Mouse (Mus musculus) liver, embryonic 12.5 days (tissue): ENCODE measurements around the gene Fam136a. TPM values are rescaled to one million over a fixed set of nuclear protein-coding genes. Genes with fewer than 3 reads are reported as not detected.

ENCODE experiments used
- ATAC-seq: fragments of 200-750 bp; cut with Nextera tagmentation; 2 replicates; pipeline ENCODE4 v1.8.0; 2017; ENCODE audit warnings: moderate number of reproducible peaks, mild to moderate bottlenecking, moderate library complexity
- H3K27ac ChIP-seq: fragments of 300-500 bp; sonication (generic); 2 replicates; pipeline ENCODE4 v1.5.1; 2016; ENCODE audit warnings: mild to moderate bottlenecking
- H3K27me3 ChIP-seq: fragments of 300-500 bp; sonication (generic); replicated peaks from 2 replicates; pipeline ENCODE4 v1.6.1; 2016; ENCODE audit warnings: mild to moderate bottlenecking, moderate library complexity
- H3K36me3 ChIP-seq: fragments of 300-500 bp; sonication (generic); 2 replicates; pipeline ENCODE4 v1.6.1; 2016; ENCODE audit warnings: mild to moderate bottlenecking, moderate library complexity
- H3K4me1 ChIP-seq: fragments of 300-500 bp; sonication (generic); 2 replicates; pipeline ENCODE4 v1.6.1; 2016
- H3K4me2 ChIP-seq: fragments of 300-500 bp; sonication (generic); 2 replicates; pipeline ENCODE4 v1.6.1; 2016; ENCODE audit warnings: mild to moderate bottlenecking, moderate library complexity
- H3K4me3 ChIP-seq: fragments of 300-500 bp; sonication (generic); 2 replicates; pipeline ENCODE4 v1.5.1; 2016; ENCODE audit warnings: mild to moderate bottlenecking, moderate library complexity
- H3K9ac ChIP-seq: fragments of 300-500 bp; sonication (generic); 2 replicates; pipeline ENCODE4 v1.6.1; 2016; ENCODE audit warnings: mild to moderate bottlenecking, moderate library complexity
- H3K9me3 ChIP-seq: fragments of 300-500 bp; sonication (generic); replicated peaks from 2 replicates; pipeline ENCODE4 v1.6.1; 2016; ENCODE audit warnings: mild to moderate bottlenecking, moderate library complexity
- WGBS: fragments of 180-500 bp; shearing (Covaris S2); methylation state at CpG from one replicate; pipeline ENCODE4 v1.1.7; 2016; ENCODE audit not compliant: insufficient replicate concordance; 5-methylcytosine and 5-hydroxymethylcytosine counted together
- polyA plus RNA-seq: library from polyadenylated mRNA; unstranded; fragments of >200 nt; fragmentation: Nextera tagmentation; extraction: Ambion mirVana; gene quantifications from 2 replicates; pipeline ENCODE4 v1.2.1, GENCODE M21; 2016

Gene Fam136a
- polyA plus RNA-seq, 1 experiment from 2014 or later = 111 TPM

- no peak overlapping the region for H3K27ac ChIP-seq
- no peak for ATAC-seq
- no peaks in the 10 kb centered on the region for H3K27me3 ChIP-seq
- peaks cover 57% of the 10 kb centered on the region for H3K36me3 ChIP-seq
- 82% methylated on average over 12 of the region's 12 CpGs for WGBS
- H3K4me2 ChIP-seq = no peak overlapping the region
- H3K4me3 ChIP-seq = no peak overlapping the region
- no peaks in the 10 kb centered on the region for H3K9me3 ChIP-seq
- peaks cover 30% of the 10 kb centered on the region for H3K4me1 ChIP-seq
- H3K9ac ChIP-seq = no peak overlapping the region
Observed at GRCm38 (mm10) chr6:86387313-86387712, 21.9 kb downstream of the Fam136a start.

GRCm38 (mm10) chr6:86388461-86388860, 23.0 kb downstream of the Fam136a start:
- Histone ChIP-seq H3K4me3 (no peak overlapping the region), H3K36me3 (peaks cover 64% of the 10 kb centered on the region), H3K4me2 (no peak overlapping the region), H3K9me3 (no peaks in the 10 kb centered on the region), H3K27ac (no peak overlapping the region), H3K9ac (no peak overlapping the region), H3K4me1 (peaks cover 27% of the 10 kb centered on the region), H3K27me3 (no peaks in the 10 kb centered on the region)
- 73% methylated on average over 18 of the region's 18 CpGs for WGBS
- no peak for ATAC-seq

GRCm38 (mm10) chr6:86391326-86391725, 25.9 kb downstream of the Fam136a start:
- Histone ChIP-seq H3K27me3 (no peaks in the 10 kb centered on the region), H3K27ac (no peak overlapping the region), H3K4me3 (no peak overlapping the region), H3K4me2 (no peak overlapping the region), H3K9me3 (no peaks in the 10 kb centered on the region), H3K36me3 (peaks cover 74% of the 10 kb centered on the region), H3K4me1 (peaks cover 28% of the 10 kb centered on the region), H3K9ac (no peak overlapping the region)
- no peak for ATAC-seq
- 88% methylated on average over 5 of the region's 5 CpGs for WGBS

- no peak overlapping the region for H3K4me2 ChIP-seq
- H3K27me3 ChIP-seq = peaks cover 5% of the 10 kb centered on the region; the same call in 1 of the 2 replicates
- H3K4me1 ChIP-seq = peaks cover 42% of the 10 kb centered on the region
- H3K4me3 ChIP-seq = no peak overlapping the region
- no peak for ATAC-seq
- H3K9me3 ChIP-seq = no peaks in the 10 kb centered on the region
- peaks cover 59% of the 10 kb centered on the region for H3K36me3 ChIP-seq
- WGBS = 77% methylated on average over 1 of the region's 1 CpGs
- H3K9ac ChIP-seq = no peak overlapping the region
- H3K27ac ChIP-seq = no peak overlapping the region
Observed at GRCm38 (mm10) chr6:86393187-86393586, 27.7 kb downstream of the Fam136a start.

DNA sequence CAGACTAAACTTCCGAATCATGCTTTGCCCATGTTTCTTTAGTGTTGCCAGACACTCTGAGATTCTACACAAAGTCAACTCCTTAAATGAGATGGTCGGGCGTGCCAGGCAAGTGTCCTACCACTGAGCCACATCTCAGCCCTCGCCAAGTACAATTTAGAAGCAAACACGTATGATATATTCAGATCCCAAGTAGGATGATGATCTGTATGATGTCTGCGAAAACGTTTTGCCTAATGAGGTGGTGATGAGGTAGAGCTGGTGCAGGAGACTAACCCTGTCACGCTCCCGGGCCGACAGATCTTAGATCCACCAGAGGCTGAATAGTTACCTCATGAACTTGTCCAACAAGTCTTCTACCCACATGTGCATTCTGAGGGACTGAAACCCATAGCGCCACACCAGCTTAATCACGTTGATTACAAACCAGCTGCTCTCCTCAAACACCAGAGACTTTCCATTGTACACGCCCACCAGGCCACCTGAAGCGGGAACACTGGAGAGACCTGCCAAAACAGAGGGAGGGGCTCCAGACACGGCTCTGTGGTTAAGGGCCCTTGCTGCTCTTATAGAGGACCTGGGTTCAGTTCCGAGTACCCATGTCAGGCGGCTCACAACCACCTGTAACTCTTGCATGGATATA, 28.8 kb downstream of the Fam136a start:
- no peak for ATAC-seq

GRCm38 (mm10) chr6:86395021-86395420, 29.6 kb downstream of the Fam136a start:
- H3K27ac ChIP-seq = no peak overlapping the region
- peaks cover 5% of the 10 kb centered on the region; the same call in 1 of the 2 replicates for H3K27me3 ChIP-seq
- peak overlapping the region; percentile 88 for H3K4me2 ChIP-seq
- no peak overlapping the region for H3K9ac ChIP-seq
- 82% methylated on average over 9 of the region's 9 CpGs for WGBS
- H3K36me3 ChIP-seq = peaks cover 41% of the 10 kb centered on the region
- H3K4me3 ChIP-seq = no peak overlapping the region
- ATAC-seq = no peak
- peaks cover 42% of the 10 kb centered on the region for H3K4me1 ChIP-seq
- no peaks in the 10 kb centered on the region for H3K9me3 ChIP-seq

More for the DNA sequence above, 28.8 kb downstream of the Fam136a start:
- H3K27ac ChIP-seq = no peak overlapping the region
- 82% methylated on average over 17 of the region's 17 CpGs for WGBS
- H3K36me3 ChIP-seq = peaks cover 49% of the 10 kb centered on the region
- H3K9ac ChIP-seq = no peak overlapping the region
- H3K4me3 ChIP-seq = no peak overlapping the region
- no peaks in the 10 kb centered on the region for H3K9me3 ChIP-seq
- H3K27me3 ChIP-seq = peaks cover 5% of the 10 kb centered on the region; the same call in 1 of the 2 replicates
- no peak overlapping the region for H3K4me2 ChIP-seq
- peaks cover 42% of the 10 kb centered on the region for H3K4me1 ChIP-seq

DNA sequence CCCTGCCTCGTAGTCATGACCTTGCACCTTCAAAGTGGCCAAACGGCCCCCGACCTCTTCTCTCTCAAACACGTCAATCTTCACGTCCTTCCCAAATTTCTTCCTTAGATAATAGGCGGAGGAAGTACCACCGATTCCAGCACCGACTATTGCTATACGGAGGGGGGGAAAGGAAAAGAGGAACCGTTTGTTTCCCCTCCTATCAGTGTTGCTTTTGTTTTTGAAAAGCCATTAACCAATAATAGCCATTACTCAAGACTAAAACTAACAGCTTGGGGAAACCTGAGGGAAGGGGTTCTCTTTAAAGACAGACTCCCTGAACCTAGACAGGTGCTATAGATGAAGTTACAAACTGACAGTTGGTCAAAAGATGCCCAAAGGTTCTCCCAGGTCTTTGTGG, 30.5 kb downstream of the Fam136a start:
- no peak for ATAC-seq

DNA sequence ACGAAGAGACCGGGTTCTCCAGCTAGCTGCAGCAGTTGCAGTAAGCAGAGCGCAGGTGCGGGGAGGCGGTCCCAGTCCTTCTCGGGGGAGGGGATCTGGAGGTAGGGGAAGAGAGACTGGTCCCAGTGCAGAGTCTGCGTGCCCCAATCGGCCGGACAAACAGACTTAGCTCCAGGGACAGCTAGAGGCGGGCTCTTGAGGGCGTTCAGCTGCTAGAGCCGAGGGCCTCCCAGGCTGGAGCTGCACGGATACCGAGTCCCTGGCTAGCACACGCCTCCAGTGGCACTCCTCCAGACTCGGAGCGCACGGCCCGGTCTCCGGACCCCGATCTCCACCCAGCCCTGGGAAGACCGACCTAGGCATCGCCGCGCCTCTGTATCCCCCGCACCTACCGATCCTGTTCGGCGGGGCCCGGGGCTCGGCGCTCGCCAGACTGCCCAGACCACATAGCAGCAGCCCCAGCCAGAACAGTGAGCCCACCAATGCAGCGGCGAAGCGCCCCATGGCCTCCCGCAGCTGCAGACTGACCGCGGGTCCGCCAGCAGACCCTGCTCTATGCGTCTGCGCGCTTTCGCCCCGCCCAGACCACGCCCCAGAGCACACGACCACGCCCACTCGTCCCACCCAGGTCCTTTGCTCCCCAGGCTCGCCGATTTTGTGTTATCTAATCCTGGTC, 31.3 kb downstream of the Fam136a start, which contains the start of gene Pcyox1:
Pcyox1 (minus strand) TSS at position 574 of the 676 bp plus-strand sequence.
- Histone ChIP-seq H3K27ac (peak within 1 kb of the TSS; percentile 82), H3K4me1 (peaks cover 56% of the 10 kb centered on the region), H3K27me3 (peaks cover 5% of the 10 kb centered on the region; the same call in 1 of the 2 replicates), H3K36me3 (peaks cover 24% of the 10 kb centered on the region), H3K9ac (peak within 1 kb of the TSS; percentile 81), H3K4me2 (peak within 1 kb of the TSS; percentile 88), H3K4me3 (peak within 1 kb of the TSS; percentile 84), H3K9me3 (no peaks in the 10 kb centered on the region)
- peak; percentile 89 for ATAC-seq
- WGBS = under 1% methylated on average over 51 of the region's 51 CpGs

More for the DNA sequence above, 30.5 kb downstream of the Fam136a start:
- Histone ChIP-seq H3K27ac (peak overlapping the region; percentile 82; the same call in 1 of the 2 replicates), H3K9ac (peak overlapping the region; percentile 81), H3K36me3 (peaks cover 31% of the 10 kb centered on the region), H3K4me1 (peaks cover 52% of the 10 kb centered on the region), H3K4me2 (peak overlapping the region; percentile 88), H3K9me3 (no peaks in the 10 kb centered on the region), H3K27me3 (peaks cover 5% of the 10 kb centered on the region; the same call in 1 of the 2 replicates), H3K4me3 (peak overlapping the region; percentile 84)
- 8% methylated on average over 10 of the region's 10 CpGs for WGBS

DNA sequence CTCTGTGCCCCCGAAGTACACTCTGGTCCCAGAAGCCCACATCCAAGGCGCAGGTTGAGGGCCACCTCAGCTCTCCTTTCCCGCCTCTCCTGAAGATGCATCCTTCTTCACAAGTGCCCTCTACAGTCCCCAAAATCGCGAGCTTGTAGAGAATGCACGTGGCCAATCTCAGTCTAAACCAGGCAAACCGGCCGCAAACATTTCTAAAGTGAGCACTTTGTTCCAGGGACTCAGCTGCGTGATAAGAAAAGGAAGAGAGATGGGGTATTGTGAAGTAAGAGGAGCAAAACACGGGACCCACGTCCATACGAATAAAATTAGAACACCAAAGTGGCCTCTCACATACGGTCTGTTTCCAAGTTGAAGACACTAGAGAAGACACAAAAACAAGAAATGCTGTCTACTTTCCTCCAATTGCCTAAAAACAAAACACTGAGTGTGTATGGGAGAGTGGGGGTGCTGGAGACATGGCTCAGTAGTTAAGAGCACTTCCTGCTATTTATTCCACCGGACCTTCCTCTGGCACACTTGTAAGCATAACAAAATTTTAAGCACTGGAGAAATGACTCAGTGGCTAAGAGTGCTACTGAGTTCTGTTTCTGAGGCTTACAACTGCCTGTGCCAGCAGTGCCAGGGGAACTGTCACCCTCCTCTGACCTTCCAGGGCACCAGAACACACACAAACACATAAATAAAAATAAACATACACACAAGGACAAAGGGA, 32.0 kb downstream of the Fam136a start:
- peak overlapping the region; percentile 88 for H3K4me2 ChIP-seq
- H3K36me3 ChIP-seq = peaks cover 17% of the 10 kb centered on the region
- H3K27ac ChIP-seq = peak overlapping the region; percentile 82
- no peak for ATAC-seq
- H3K9me3 ChIP-seq = no peaks in the 10 kb centered on the region
- H3K4me1 ChIP-seq = peaks cover 57% of the 10 kb centered on the region
- H3K4me3 ChIP-seq = peak overlapping the region; percentile 84
- peaks cover 5% of the 10 kb centered on the region; the same call in 1 of the 2 replicates for H3K27me3 ChIP-seq
- WGBS = 5% methylated on average over 14 of the region's 14 CpGs
- peak overlapping the region; percentile 81 for H3K9ac ChIP-seq

DNA sequence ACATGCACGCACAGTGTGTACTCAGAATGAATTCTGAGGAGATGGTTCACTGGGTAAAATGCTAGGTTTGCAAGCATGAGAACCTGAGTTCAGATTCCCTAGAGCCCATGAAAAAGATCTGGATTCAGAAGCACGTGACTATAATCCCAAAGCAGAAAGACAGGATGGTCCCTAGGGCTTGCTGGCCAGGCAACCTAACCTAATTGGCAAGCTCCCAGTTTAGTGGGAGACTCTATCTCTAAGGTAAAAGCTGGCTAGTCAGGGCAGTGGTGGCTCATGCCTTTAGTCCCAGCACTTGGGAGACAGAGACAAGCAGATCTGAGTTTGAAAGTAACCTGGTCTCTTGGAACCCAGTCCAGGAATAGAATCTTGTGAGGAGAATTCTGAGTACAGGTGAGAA, 33.5 kb downstream of the Fam136a start:
- H3K4me1 ChIP-seq = peaks cover 60% of the 10 kb centered on the region

DNA sequence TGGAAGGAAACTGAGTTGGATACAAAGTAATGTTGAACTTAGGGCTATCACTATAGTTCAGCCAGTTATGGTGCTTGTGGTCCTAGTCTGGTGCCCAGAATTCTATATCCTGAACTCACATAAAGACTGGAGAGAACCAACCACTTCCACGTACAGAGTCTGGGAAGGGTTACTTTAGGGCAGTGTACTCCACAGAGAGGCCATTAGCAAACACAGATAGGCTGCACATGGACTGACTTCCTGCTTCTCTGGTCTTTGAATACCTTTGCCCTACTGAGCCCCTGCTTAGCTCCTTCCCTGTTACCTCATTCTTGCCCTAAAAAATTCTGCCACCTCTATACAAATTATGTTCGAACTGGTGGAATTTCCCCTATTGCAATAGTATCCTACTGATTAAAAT, 34.5 kb downstream of the Fam136a start:
- Histone ChIP-seq H3K27ac (no peak overlapping the region), H3K4me1 (peaks cover 52% of the 10 kb centered on the region), H3K9ac (no peak overlapping the region), H3K36me3 (no peaks in the 10 kb centered on the region), H3K27me3 (peaks cover 5% of the 10 kb centered on the region; the same call in 1 of the 2 replicates), H3K9me3 (no peaks in the 10 kb centered on the region), H3K4me2 (no peak overlapping the region), H3K4me3 (no peak overlapping the region)
- ATAC-seq = no peak
- 55% methylated on average over 2 of the region's 2 CpGs for WGBS

More for the DNA sequence above, 33.5 kb downstream of the Fam136a start:
- WGBS = 76% methylated on average over 2 of the region's 2 CpGs
- no peak overlapping the region for H3K4me2 ChIP-seq
- no peak overlapping the region for H3K27ac ChIP-seq
- no peak overlapping the region for H3K9ac ChIP-seq
- H3K4me3 ChIP-seq = no peak overlapping the region
- ATAC-seq = no peak
- peaks cover 5% of the 10 kb centered on the region; the same call in 1 of the 2 replicates for H3K27me3 ChIP-seq
- H3K9me3 ChIP-seq = no peaks in the 10 kb centered on the region
- peaks cover 6% of the 10 kb centered on the region for H3K36me3 ChIP-seq
